Mouse (Mus musculus) ES-E14 (cell line): Measurements from ENCODE around the gene Cpeb2. TPM values are rescaled to one million over a fixed set of nuclear protein-coding genes. Genes with fewer than 3 reads are reported as not detected.

Experiments
- DNase-seq: peaks from one replicate; pipeline ENCODE4 v3.0.0-alpha.2; 2013; ENCODE audit warnings: low read depth, low spot score
- H3K27ac ChIP-seq: 2 replicates; pipeline ENCODE4 v1.5.1; 2012; ENCODE audit warnings: low read depth, mild to moderate bottlenecking, low read length, moderate library complexity, mixed read lengths; ENCODE audit not compliant: poor library complexity, insufficient read depth, severe bottlenecking
- H3K36me3 ChIP-seq: 2 replicates; pipeline ENCODE4 v1.6.1; 2012; ENCODE audit warnings: mild to moderate bottlenecking, low read length, moderate library complexity, mixed read lengths; ENCODE audit not compliant: control insufficient read depth, poor library complexity, insufficient read depth, severe bottlenecking
- H3K4me1 ChIP-seq, 2 experiments: fragments of 150-350 bp in 1 of 2; sonication (generic) in 1 of 2; 2 replicates each; pipeline ENCODE4 v1.6.1; 2012; ENCODE audit warnings: low read length in 2 of 2, mild to moderate bottlenecking in 1 of 2, mixed read lengths in 1 of 2; ENCODE audit not compliant: control insufficient read depth in 2 of 2, insufficient read depth in 2 of 2, poor library complexity in 1 of 2
- H3K4me3 ChIP-seq, 2 experiments: fragments of 150-350 bp in 1 of 2; sonication (generic) in 1 of 2; 2 replicates each; pipeline ENCODE4 v1.5.1; 2012; ENCODE audit warnings: low read length in 2 of 2, low read depth in 1 of 2, mild to moderate bottlenecking in 1 of 2, mixed read lengths in 1 of 2; ENCODE audit not compliant: insufficient read depth in 1 of 2, poor library complexity in 1 of 2, severe bottlenecking in 1 of 2
- H3K9ac ChIP-seq: 2 replicates; pipeline ENCODE4 v1.6.1; 2012; ENCODE audit warnings: low read depth, mild to moderate bottlenecking, low read length, mixed read lengths; ENCODE audit not compliant: poor library complexity, insufficient read depth, severe bottlenecking
- H3K9me3 ChIP-seq: fragments of 150-350 bp; sonication (generic); 2 replicates; pipeline ENCODE4 v1.6.1; 2012; ENCODE audit warnings: low read depth, mild to moderate bottlenecking, low read length; ENCODE audit not compliant: control insufficient read depth, insufficient read depth
- CHD2 ChIP-seq: IDR thresholded peaks from 2 replicates; pipeline ENCODE4 v1.6.1; 2014; ENCODE audit warnings: mild to moderate bottlenecking, low read depth, low read length, inconsistent platforms
- HCFC1 ChIP-seq: IDR thresholded peaks from 2 replicates; pipeline ENCODE4 v1.6.1; 2012; ENCODE audit warnings: low read length, inconsistent platforms, borderline replicate concordance; ENCODE audit not compliant: insufficient read depth
- MAFK ChIP-seq: IDR thresholded peaks from 2 replicates; pipeline ENCODE4 v1.6.1; 2014; ENCODE audit warnings: mild to moderate bottlenecking, low read depth, low read length, inconsistent platforms; ENCODE audit not compliant: insufficient read depth
- ZC3H11A ChIP-seq: IDR thresholded peaks from 2 replicates; pipeline ENCODE4 v1.6.1; 2012; ENCODE audit warnings: low read depth, mild to moderate bottlenecking, inconsistent platforms, low read length, borderline replicate concordance
- ZNF384 ChIP-seq: IDR thresholded peaks from 2 replicates; pipeline ENCODE4 v1.6.1; 2012; ENCODE audit warnings: low read depth, low read length, inconsistent platforms
- in situ Hi-C, 2 experiments: fragments of 600-800 bp; cut with MboI; formaldehyde crosslinking; loops; one replicate each; pipeline ENCODE4 v1.15.1; 2025; ENCODE audit warnings: low sequenced_read_pairs in 2 of 2, inconsistent platforms in 1 of 2; ENCODE audit not compliant: unreplicated experiment in 2 of 2
- total RNA-seq: library from RNA; depleted of rRNA; stranded (reverse); fragments of 300-350 nt; gene quantifications from 2 replicates; pipeline ENCODE4 v1.2.3, GENCODE M21; 2012

Gene Cpeb2
- total RNA-seq, 1 experiment: 4.1 TPM

DNA sequence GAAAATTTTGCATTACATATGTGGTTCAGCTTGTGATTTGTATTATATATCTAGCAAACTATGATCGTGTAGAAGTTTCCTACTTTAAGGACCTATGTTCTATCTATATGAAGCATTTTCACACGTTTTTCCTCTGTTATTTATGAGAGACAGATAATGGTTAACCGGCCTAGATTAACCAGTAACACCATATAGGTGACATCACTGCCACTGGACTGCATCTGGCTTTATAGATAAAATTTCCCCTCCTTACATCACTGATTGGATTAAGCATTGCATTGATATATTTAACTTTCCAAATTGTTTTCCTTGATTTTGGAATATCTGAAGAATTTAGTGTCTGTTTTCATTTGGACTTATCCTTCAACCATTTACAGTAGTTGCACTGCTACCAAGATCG lies 9.6 kb upstream of the Cpeb2 start:
- Histone ChIP-seq H3K9me3 (no peaks in the 10 kb centered on the region), H3K27ac (no peak overlapping the region), H3K4me3 (no peak overlapping the region), H3K9ac (no peak overlapping the region), H3K4me1 (no peaks in the 10 kb centered on the region), H3K36me3 (no peaks in the 10 kb centered on the region)
- no peak for DNase-seq
- TF ChIP-seq MAFK (no peak), CHD2 (no peak), HCFC1 (no peak), ZNF384 (no peak), ZC3H11A (no peak)
- in situ Hi-C loops: no loop called here

DNA sequence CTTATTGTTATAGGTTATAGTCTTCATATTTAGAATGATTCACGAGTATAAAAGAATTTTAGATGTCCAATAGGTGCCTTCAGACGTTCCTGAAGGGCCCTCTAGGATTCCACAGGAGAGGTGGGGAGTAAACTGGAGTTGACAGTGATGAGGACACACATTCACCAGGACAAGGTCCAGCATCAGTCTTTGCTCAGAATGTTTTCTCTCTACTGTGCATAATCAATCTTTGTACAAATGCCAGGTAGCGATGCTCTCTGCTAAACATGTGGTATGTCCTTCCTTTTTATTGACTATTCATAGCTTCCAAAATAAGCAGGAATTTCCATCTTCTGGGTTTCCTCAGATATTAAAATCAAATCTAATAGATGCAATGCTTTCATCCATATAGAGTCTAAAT lies 8.7 kb upstream of the Cpeb2 start:
- TF ChIP-seq CHD2 (no peak), ZNF384 (no peak), HCFC1 (no peak), ZC3H11A (no peak), MAFK (no peak)
- Histone ChIP-seq H3K36me3 (no peaks in the 10 kb centered on the region), H3K9ac (no peak overlapping the region), H3K9me3 (no peaks in the 10 kb centered on the region), H3K4me1 (no peaks in the 10 kb centered on the region), H3K4me3 (no peak overlapping the region), H3K27ac (no peak overlapping the region)
- no peak for DNase-seq
- in situ Hi-C loops: no loop called here

DNA sequence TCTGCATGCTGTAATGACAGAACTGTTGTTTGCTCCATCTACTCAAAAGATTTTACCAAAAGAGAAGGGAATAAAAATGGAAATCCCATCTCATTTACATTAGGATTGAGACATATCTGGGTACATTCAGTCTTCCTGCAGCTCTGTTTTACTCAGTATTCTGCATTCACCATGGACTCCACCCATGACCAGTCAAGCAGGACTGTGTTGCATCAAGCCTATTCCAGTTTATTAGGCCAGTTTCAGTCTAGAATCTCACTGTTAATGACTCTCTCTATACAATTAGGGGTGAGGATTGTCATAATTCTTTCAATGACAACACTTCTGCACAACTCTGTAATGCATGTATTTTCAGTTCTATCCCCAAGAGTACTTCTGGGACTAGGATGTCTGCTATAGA lies 6.8 kb upstream of the Cpeb2 start:
- Histone ChIP-seq H3K36me3 (no peaks in the 10 kb centered on the region), H3K9me3 (no peaks in the 10 kb centered on the region), H3K4me1 (no peaks in the 10 kb centered on the region), H3K9ac (no peak overlapping the region), H3K27ac (no peak overlapping the region), H3K4me3 (no peak overlapping the region)
- in situ Hi-C loops: no loop called here
- TF ChIP-seq HCFC1 (no peak), CHD2 (no peak), ZC3H11A (no peak), ZNF384 (no peak), MAFK (no peak)
- DNase-seq: no peak

DNA sequence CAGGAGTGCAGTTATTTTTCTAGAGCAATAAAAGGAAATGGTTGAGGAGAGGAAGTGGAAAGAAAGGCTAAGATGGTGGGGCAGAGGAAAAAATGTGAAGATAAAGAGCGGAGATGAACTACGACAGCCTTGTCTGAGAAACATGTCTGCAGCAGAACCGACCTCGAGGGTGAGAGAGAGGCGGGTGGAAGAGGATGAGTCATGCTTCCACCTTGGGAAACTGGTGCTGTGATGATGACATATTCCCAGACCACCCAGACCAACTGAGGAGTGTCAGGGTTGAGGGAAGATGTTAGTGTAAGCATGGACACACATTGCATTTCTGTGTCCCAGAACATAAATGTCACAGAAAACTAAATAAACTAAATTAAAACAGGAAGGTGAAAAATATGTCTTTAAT lies 5.4 kb upstream of the Cpeb2 start:
- H3K27ac ChIP-seq: no peak overlapping the region
- in situ Hi-C loops: no loop called here
- H3K4me1 ChIP-seq: peaks cover 0 to 3% of the 10 kb centered on the region in 2 experiments; a peak in 1 of 4 replicates
- no peak overlapping the region for H3K9ac ChIP-seq
- no peak for DNase-seq
- H3K9me3 ChIP-seq: no peaks in the 10 kb centered on the region
- no peak for TF ChIP-seq HCFC1
- TF ChIP-seq CHD2: no peak
- TF ChIP-seq ZC3H11A: no peak
- TF ChIP-seq ZNF384: no peak
- TF ChIP-seq MAFK: no peak
- H3K36me3 ChIP-seq: no peaks in the 10 kb centered on the region
- H3K4me3 ChIP-seq: no peak overlapping the region

DNA sequence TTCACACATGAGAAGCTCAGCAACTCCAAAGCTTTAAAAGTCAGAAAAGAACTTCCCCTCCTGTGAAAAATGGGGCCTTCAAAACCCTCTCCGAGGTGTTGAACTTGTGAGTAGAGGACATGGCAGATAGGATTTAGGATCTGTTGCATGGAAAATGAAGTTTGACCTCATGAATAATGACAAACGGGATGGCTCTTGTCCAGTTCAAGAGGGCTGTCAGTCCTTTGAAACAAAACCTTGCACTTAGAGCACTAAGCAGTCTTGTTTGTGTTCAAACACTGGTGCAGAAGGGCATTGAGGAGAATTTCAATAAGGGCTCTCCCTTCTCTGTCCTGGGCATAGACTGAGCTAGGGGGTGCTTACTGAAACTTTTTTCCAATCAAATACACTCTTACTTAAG lies 1.9 kb upstream of the Cpeb2 start:
- Histone ChIP-seq H3K4me1 (peaks cover 0 to 6% of the 10 kb centered on the region in 2 experiments; a peak in 1 of 4 replicates), H3K9me3 (no peaks in the 10 kb centered on the region), H3K36me3 (no peaks in the 10 kb centered on the region), H3K9ac (no peak overlapping the region), H3K4me3 (no peak overlapping the region), H3K27ac (no peak overlapping the region)
- DNase-seq: no peak
- no peak for TF ChIP-seq CHD2
- TF ChIP-seq MAFK: no peak
- TF ChIP-seq ZNF384: no peak
- in situ Hi-C loops: no loop called here
